Mouse (Mus musculus) C2C12 (cell line): ENCODE data around the gene Hyal2. TPM values are rescaled to one million over a fixed set of nuclear protein-coding genes. Genes with fewer than 3 reads are reported as not detected.

Experiments used
- H3K27me3 ChIP-seq: one replicate; pipeline ENCODE4 v1.6.1; 2011; ENCODE audit not compliant: control insufficient read depth, insufficient read depth, insufficient read length
- H3K36me3 ChIP-seq: one replicate; pipeline ENCODE4 v1.6.1; 2011; ENCODE audit not compliant: control insufficient read depth, insufficient read depth
- H3K4me3 ChIP-seq: one replicate; pipeline ENCODE4 v1.5.1; 2011; ENCODE audit warnings: mild to moderate bottlenecking, control low read depth; ENCODE audit not compliant: poor library complexity, insufficient read depth, severe bottlenecking
- H3K79me2 ChIP-seq: one replicate; pipeline ENCODE4 v1.6.1; 2011; ENCODE audit not compliant: control insufficient read depth, insufficient read depth
- H3K79me3 ChIP-seq: one replicate; pipeline ENCODE4 v1.6.1; 2011; ENCODE audit warnings: low read depth, control low read depth
- H3ac ChIP-seq: one replicate; pipeline ENCODE3; 2011; ENCODE audit warnings: low read depth; ENCODE audit not compliant: control insufficient read depth, insufficient read length
- CEBPB ChIP-seq: IDR thresholded peaks from one replicate; pipeline ENCODE4 v1.6.1; 2011; ENCODE audit warnings: low read depth, mild to moderate bottlenecking, control low read depth, moderate library complexity
- CTCF ChIP-seq: IDR thresholded peaks from one replicate; pipeline ENCODE4 v1.5.1; 2011; ENCODE audit not compliant: control insufficient read depth, insufficient read depth, insufficient read length
- FOSL1 ChIP-seq: IDR thresholded peaks from one replicate; pipeline ENCODE4 v1.8.0; 2011; ENCODE audit warnings: mild to moderate bottlenecking, low read length; ENCODE audit not compliant: poor library complexity, insufficient read depth, severe bottlenecking
- MAX ChIP-seq: IDR thresholded peaks from one replicate; pipeline ENCODE4 v1.6.1; 2011; ENCODE audit warnings: mild to moderate bottlenecking, control low read depth
- MYOD1 ChIP-seq: IDR thresholded peaks from one replicate; pipeline ENCODE4 v1.6.1; 2011; ENCODE audit warnings: low read depth; ENCODE audit not compliant: control insufficient read depth, insufficient read length
- MYOG ChIP-seq: IDR thresholded peaks from one replicate; pipeline ENCODE4 v1.6.1; 2011; ENCODE audit not compliant: control insufficient read depth, insufficient read length; ENCODE audit errors: extremely low read depth
- USF1 ChIP-seq: IDR thresholded peaks from one replicate; pipeline ENCODE4 v1.6.1; 2011; ENCODE audit warnings: low read depth, mild to moderate bottlenecking, control low read depth, moderate library complexity
- polyA plus RNA-seq: library from polyadenylated mRNA; unstranded; fragments of >200 nt; fragmentation: generic; extraction: Trizol; gene quantifications from one replicate; pipeline ENCODE4 v1.2.1, GENCODE M21; 2012; ENCODE audit warnings: missing spikeins

The Hyal2 gene
- polyA plus RNA-seq, 1 experiment: 59.7 TPM

- no peak overlapping the region for H3K4me3 ChIP-seq
- peaks cover 21% of the 10 kb centered on the region for H3K79me3 ChIP-seq
- no peak for TF ChIP-seq FOSL1
- TF ChIP-seq MYOG: no peak
- peaks cover 37% of the 10 kb centered on the region for H3K79me2 ChIP-seq
- no peaks in the 10 kb centered on the region for H3K27me3 ChIP-seq
- peaks cover 22% of the 10 kb centered on the region for H3K36me3 ChIP-seq
- H3ac ChIP-seq: no peak overlapping the region
Measured at GRCm38 (mm10) chr9:107586504-107586903, 18.8 kb downstream of the Hyal2 start.

- peaks cover 24% of the 10 kb centered on the region for H3K36me3 ChIP-seq
- peak within 1 kb of the TSS; percentile 70 for H3K4me3 ChIP-seq
- TF ChIP-seq CEBPB (no peak), CTCF (no peak), MYOD1 (no peak), USF1 (no peak), MAX (no peak), MYOG (no peak)
- H3K79me2 ChIP-seq: peaks cover 35% of the 10 kb centered on the region
- H3ac ChIP-seq: peak within 1 kb of the TSS; percentile 82
- peaks cover 21% of the 10 kb centered on the region for H3K79me3 ChIP-seq
- no peaks in the 10 kb centered on the region for H3K27me3 ChIP-seq
Measured at GRCm38 (mm10) chr9:107586974-107587832, 19.5 kb downstream of the Hyal2 start, which contains the start of gene Ifrd2. TSS of gene Ifrd2 (plus strand) at chr9:107587642.

GRCm38 (mm10) chr9:107587833-107588639 is 20.3 kb downstream of the Hyal2 start:
- peaks cover 28% of the 10 kb centered on the region for H3K36me3 ChIP-seq
- peaks cover 21% of the 10 kb centered on the region for H3K79me3 ChIP-seq
- TF ChIP-seq MYOD1 (no peak), MYOG (no peak), USF1 (peak; percentile 62), MAX (peak; percentile 97)
- peaks cover 35% of the 10 kb centered on the region for H3K79me2 ChIP-seq
- peak overlapping the region; percentile 82 for H3ac ChIP-seq
- H3K4me3 ChIP-seq: peak overlapping the region; percentile 70
- no peaks in the 10 kb centered on the region for H3K27me3 ChIP-seq

- peaks cover 34% of the 10 kb centered on the region for H3K36me3 ChIP-seq
- TF ChIP-seq CTCF (no peak), MAX (no peak), CEBPB (no peak), MYOG (no peak), FOSL1 (no peak), USF1 (no peak), MYOD1 (no peak)
- H3ac ChIP-seq: no peak overlapping the region
- H3K27me3 ChIP-seq: no peaks in the 10 kb centered on the region
- peaks cover 35% of the 10 kb centered on the region for H3K79me2 ChIP-seq
- no peak overlapping the region for H3K4me3 ChIP-seq
- peaks cover 21% of the 10 kb centered on the region for H3K79me3 ChIP-seq
Measured at GRCm38 (mm10) chr9:107590058-107590772, 22.5 kb downstream of the Hyal2 start.

- Histone ChIP-seq H3K27me3 (no peaks in the 10 kb centered on the region), H3K36me3 (peaks cover 34% of the 10 kb centered on the region), H3K79me3 (peaks cover 21% of the 10 kb centered on the region), H3ac (no peak overlapping the region), H3K4me3 (no peak overlapping the region), H3K79me2 (peaks cover 35% of the 10 kb centered on the region)
- TF ChIP-seq USF1 (no peak), MYOD1 (no peak), CEBPB (no peak), MAX (no peak), CTCF (no peak), FOSL1 (no peak), MYOG (no peak)
Measured at GRCm38 (mm10) chr9:107590773-107591060, 23.0 kb downstream of the Hyal2 start.
